Mouse (Mus musculus) urinary bladder, postnatal 10 days (tissue): Measurements from ENCODE around the gene Myadml2.

Experiments used
- DNase-seq: peaks from one replicate; pipeline ENCODE4 v3.0.0; 2022; ENCODE audit warnings: low spot score

The Myadml2 gene

GRCm38 (mm10) chr11:120660301-120661075, 12.5 kb upstream of the Myadml2 start:
- DNase-seq, result no peak

- no peak for DNase-seq
Measured at GRCm38 (mm10) chr11:120659509-120660300, 11.7 kb upstream of the Myadml2 start.

- DNase-seq, result no peak
Measured at GRCm38 (mm10) chr11:120658876-120659410, 11.0 kb upstream of the Myadml2 start.

- no peak for DNase-seq
Measured at GRCm38 (mm10) chr11:120657301-120657700, 9.3 kb upstream of the Myadml2 start.

GRCm38 (mm10) chr11:120654741-120655140, 6.8 kb upstream of the Myadml2 start:
- DNase-seq, result no peak

GRCm38 (mm10) chr11:120651872-120652271, 3.9 kb upstream of the Myadml2 start:
- DNase-seq, result no peak

- no peak for DNase-seq
Measured at GRCm38 (mm10) chr11:120647047-120647830, 719 bp downstream of the Myadml2 start.

GRCm38 (mm10) chr11:120643601-120643987, 4.4 kb downstream of the Myadml2 start, which contains the start of gene Pycr1:
Pycr1 (minus strand) TSS chr11:120643769.
- DNase-seq, result peak; percentile 77

- DNase-seq, result no peak
Measured at GRCm38 (mm10) chr11:120642939-120643600, 4.9 kb downstream of the Myadml2 start.

GRCm38 (mm10) chr11:120641869-120642268, 6.1 kb downstream of the Myadml2 start:
- no peak for DNase-seq

GRCm38 (mm10) chr11:120641255-120641654, 6.7 kb downstream of the Myadml2 start:
- DNase-seq, result no peak

- DNase-seq, result no peak
Measured at GRCm38 (mm10) chr11:120634810-120635209, 13.1 kb downstream of the Myadml2 start.

- peak; percentile 68 for DNase-seq
Measured at GRCm38 (mm10) chr11:120633520-120634343, 14.2 kb downstream of the Myadml2 start, which contains the start of gene Mafg. Mafg (minus strand) TSS chr11:120633600.

- DNase-seq, result no peak
Measured at GRCm38 (mm10) chr11:120632559-120633519, 15.1 kb downstream of the Myadml2 start.

- no peak for DNase-seq
Measured at GRCm38 (mm10) chr11:120631726-120632448, 16.1 kb downstream of the Myadml2 start.

GRCm38 (mm10) chr11:120630881-120631725, 16.9 kb downstream of the Myadml2 start:
- no peak for DNase-seq

GRCm38 (mm10) chr11:120630401-120630871, 17.5 kb downstream of the Myadml2 start:
- no peak for DNase-seq

GRCm38 (mm10) chr11:120629911-120630310, 18.0 kb downstream of the Myadml2 start:
- DNase-seq, result no peak
